In the genomic region with DNA sequence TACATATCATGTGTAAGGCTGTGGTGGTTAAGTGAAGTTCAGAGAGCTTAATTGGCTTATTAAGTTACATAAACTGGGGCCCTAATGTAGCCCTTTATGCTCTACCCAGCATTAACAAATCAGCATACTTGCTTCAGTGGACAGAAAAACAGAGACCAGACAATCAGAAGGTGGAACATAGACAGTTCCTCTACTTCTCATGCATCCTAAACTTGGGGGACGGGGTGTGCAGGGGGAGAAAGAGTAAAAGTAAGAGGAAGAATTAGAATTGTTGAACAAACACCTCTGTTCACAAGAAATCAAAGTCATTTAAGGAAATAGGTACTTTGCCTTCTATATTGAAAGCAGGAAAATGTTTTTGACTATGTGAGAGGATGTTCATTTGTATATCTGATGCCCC, we compare ENCODE assay signal across 19 mouse cellular contexts.
"Had no signal": no experiment of that assay in that cellular context is flagged by ENCODE, and none has a peak within 500 bp of the region (broad histone marks: within the 10 kb centered on the region; RNA-seq: fewer than 3 reads in every experiment).

No protein-coding gene starts in this region.

- H3K4me2 ChIP-seq: midbrain, embryonic 12.5 days; neural tube, embryonic 13.5 days; stomach, embryonic 15.5 days had no signal

- DNase-seq: lung, adult 18-20 months; lung, embryonic 14.5 days; lung, postnatal 10 days; lung, postnatal 4 days; midbrain, embryonic 14.5 days; retina, postnatal 1 day; right cerebral cortex, adult 18-20 months; right cerebral cortex, postnatal 25 days; right cerebral cortex, postnatal 4 days; thymus, adult 2 months; thymus, postnatal 25 days; thymus, postnatal 4 days had no signal

- H3K27me3 ChIP-seq: neural tube, embryonic 13.5 days; neural tube, embryonic 15.5 days; stomach, embryonic 15.5 days had no signal

- H3K27ac ChIP-seq: liver, embryonic 14.5 days; midbrain, embryonic 10.5 days; midbrain, embryonic 12.5 days; neural tube, embryonic 13.5 days; neural tube, embryonic 15.5 days; stomach, embryonic 15.5 days; stomach, postnatal 0 days had no signal

- H3K9ac ChIP-seq: liver, embryonic 14.5 days; lung, embryonic 14.5 days; midbrain, embryonic 12.5 days; neural tube, embryonic 13.5 days; neural tube, embryonic 15.5 days; stomach, embryonic 15.5 days had no signal

- H3K36me3 ChIP-seq: midbrain, embryonic 10.5 days; midbrain, embryonic 12.5 days; neural tube, embryonic 13.5 days; neural tube, embryonic 15.5 days; stomach, embryonic 15.5 days had no signal

- H3K4me3 ChIP-seq: midbrain, embryonic 10.5 days; midbrain, embryonic 12.5 days; neural tube, embryonic 13.5 days; neural tube, embryonic 15.5 days; stomach, embryonic 15.5 days had no signal

- H3K9me3 ChIP-seq: midbrain, embryonic 10.5 days; midbrain, embryonic 12.5 days; neural tube, embryonic 13.5 days; neural tube, embryonic 15.5 days; stomach, embryonic 15.5 days had no signal
